Mouse (Mus musculus) lung, embryonic 16.5 days (tissue): ENCODE measurements around the gene Trpm6. TPM values are rescaled to one million over a fixed set of nuclear protein-coding genes. Genes with fewer than 3 reads are reported as not detected.

ENCODE experiments used
- ATAC-seq: fragments of 200-750 bp; cut with Nextera tagmentation; 2 replicates; pipeline ENCODE4 v1.8.0; 2017; ENCODE audit warnings: low read depth, mild to moderate bottlenecking, moderate library complexity
- H3K27ac ChIP-seq: fragments of 300-500 bp; sonication (generic); 2 replicates; pipeline ENCODE4 v1.5.1; 2014; ENCODE audit warnings: mild to moderate bottlenecking, control low read depth, low read length
- H3K27me3 ChIP-seq: fragments of 300-500 bp; sonication (generic); 2 replicates; pipeline ENCODE4 v1.6.1; 2014; ENCODE audit warnings: low read depth, low read length, mixed read lengths; ENCODE audit not compliant: control insufficient read depth, insufficient read depth
- H3K36me3 ChIP-seq: fragments of 300-500 bp; sonication (generic); 2 replicates; pipeline ENCODE4 v1.6.1; 2014; ENCODE audit warnings: low read length; ENCODE audit not compliant: control insufficient read depth, insufficient read depth
- H3K4me1 ChIP-seq: fragments of 300-500 bp; sonication (generic); replicated peaks from 2 replicates; pipeline ENCODE4 v1.6.1; 2014; ENCODE audit warnings: low read length, mixed read lengths; ENCODE audit not compliant: control insufficient read depth, insufficient read depth
- H3K4me2 ChIP-seq: fragments of 300-500 bp; sonication (generic); 2 replicates; pipeline ENCODE4 v1.6.1; 2014; ENCODE audit warnings: low read depth, low read length, control low read depth
- H3K4me3 ChIP-seq: fragments of 300-500 bp; sonication (generic); 2 replicates; pipeline ENCODE4 v1.5.1; 2014; ENCODE audit warnings: mild to moderate bottlenecking, low read length, control low read depth
- H3K9ac ChIP-seq: fragments of 300-500 bp; sonication (generic); 2 replicates; pipeline ENCODE4 v1.6.1; 2014; ENCODE audit warnings: low read length, control low read depth
- H3K9me3 ChIP-seq: fragments of 300-500 bp; sonication (generic); 2 replicates; pipeline ENCODE4 v1.6.1; 2016; ENCODE audit warnings: low read length; ENCODE audit not compliant: control insufficient read depth
- WGBS: fragments of 180-500 bp; shearing (Covaris S2); extraction: QIAGEN DNeasy Blood & Tissue Kit; methylation state at CpG from one replicate; pipeline ENCODE4 v1.1.7; 2014; 5-methylcytosine and 5-hydroxymethylcytosine counted together
- polyA plus RNA-seq: library from polyadenylated mRNA; unstranded; fragments of >200 nt; fragmentation: Nextera tagmentation; extraction: Ambion mirVana; gene quantifications from 2 replicates; pipeline ENCODE4 v1.2.1, GENCODE M21; 2015

The Trpm6 gene
- polyA plus RNA-seq, 1 experiment from 2014 or later = 2.8 TPM

GRCm38 (mm10) chr19:18815170-18815569, 65.4 kb downstream of the Trpm6 start:
- H3K9me3 ChIP-seq = no peaks in the 10 kb centered on the region
- no peaks in the 10 kb centered on the region for H3K4me1 ChIP-seq
- H3K27me3 ChIP-seq = no peaks in the 10 kb centered on the region
- no peak overlapping the region for H3K4me2 ChIP-seq
- ATAC-seq = no peak
- 54% methylated on average over 13 of the region's 13 CpGs for WGBS
- H3K36me3 ChIP-seq = no peaks in the 10 kb centered on the region
- no peak overlapping the region for H3K27ac ChIP-seq
- H3K9ac ChIP-seq = no peak overlapping the region
- no peak overlapping the region for H3K4me3 ChIP-seq

DNA sequence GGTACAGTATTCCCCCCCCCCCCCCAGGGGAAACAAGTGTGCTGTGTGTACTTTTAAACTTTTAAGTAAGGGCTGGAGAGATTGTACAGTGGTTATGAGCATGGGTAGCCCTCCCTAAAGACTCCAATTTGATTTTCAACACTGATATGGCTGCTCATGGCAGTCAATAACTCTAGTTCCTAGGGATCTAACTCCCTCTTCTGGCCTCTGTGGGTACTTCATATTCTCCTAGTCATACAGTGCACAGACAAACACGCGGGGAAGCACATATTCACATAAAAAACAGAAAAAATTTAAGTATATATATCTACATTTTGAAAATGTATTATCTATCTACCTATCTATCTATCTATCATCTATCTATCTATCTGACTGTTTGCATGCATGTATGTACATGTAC, 67.6 kb downstream of the Trpm6 start:
- no peak overlapping the region for H3K4me3 ChIP-seq
- no peak overlapping the region for H3K4me2 ChIP-seq
- no peak for ATAC-seq
- 75% methylated on average over 2 of the region's 2 CpGs for WGBS
- no peak overlapping the region for H3K9ac ChIP-seq
- no peak overlapping the region for H3K27ac ChIP-seq
- H3K36me3 ChIP-seq = no peaks in the 10 kb centered on the region
- no peaks in the 10 kb centered on the region for H3K4me1 ChIP-seq
- H3K9me3 ChIP-seq = no peaks in the 10 kb centered on the region
- H3K27me3 ChIP-seq = no peaks in the 10 kb centered on the region

DNA sequence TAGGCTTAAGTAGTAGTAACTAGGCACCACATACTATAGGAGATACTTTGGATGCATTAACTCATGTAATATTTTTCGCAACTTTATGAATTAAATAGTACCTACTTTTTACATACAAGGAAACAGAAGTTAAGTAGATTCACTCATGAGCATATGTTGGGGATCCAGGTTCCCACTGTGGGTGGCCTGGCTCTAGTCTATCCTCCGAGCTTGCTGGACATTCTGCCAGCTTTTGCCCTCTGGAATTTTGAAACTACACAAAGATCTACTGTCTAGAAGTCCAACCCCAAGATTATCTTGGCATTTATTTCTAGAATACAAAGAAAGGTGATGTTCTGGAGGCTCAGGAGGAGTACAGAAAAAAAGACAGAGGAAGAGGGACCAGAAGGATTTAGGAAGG, 78.8 kb downstream of the Trpm6 start:
- no peak overlapping the region for H3K4me3 ChIP-seq
- no peak overlapping the region for H3K9ac ChIP-seq
- ATAC-seq = no peak
- 76% methylated on average over 2 of the region's 2 CpGs for WGBS
- H3K27me3 ChIP-seq = no peaks in the 10 kb centered on the region
- H3K4me2 ChIP-seq = no peak overlapping the region
- H3K4me1 ChIP-seq = no peaks in the 10 kb centered on the region
- H3K27ac ChIP-seq = no peak overlapping the region
- no peaks in the 10 kb centered on the region for H3K36me3 ChIP-seq
- H3K9me3 ChIP-seq = no peaks in the 10 kb centered on the region

DNA sequence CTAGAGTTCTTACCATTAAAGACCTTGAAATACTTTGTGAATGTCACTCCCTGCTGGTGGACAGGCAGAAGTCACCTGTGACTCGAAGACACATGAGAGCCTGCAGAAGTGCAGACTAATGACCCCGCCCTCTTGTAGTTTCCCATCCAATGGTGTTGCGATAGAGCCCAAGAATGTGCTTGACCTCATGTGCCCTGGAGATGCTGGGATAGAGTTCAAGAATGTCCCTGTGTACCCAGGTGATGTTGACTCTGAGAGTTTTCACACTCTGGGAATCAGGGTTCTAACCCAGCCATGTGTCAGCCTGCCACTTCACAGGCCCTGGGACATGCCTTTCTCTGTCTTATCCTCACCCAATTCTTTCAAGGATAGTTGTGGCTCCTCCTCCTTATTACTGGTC, 81.4 kb downstream of the Trpm6 start:
- Histone ChIP-seq H3K4me2 (no peak overlapping the region), H3K27ac (no peak overlapping the region), H3K36me3 (no peaks in the 10 kb centered on the region), H3K4me3 (no peak overlapping the region), H3K9me3 (no peaks in the 10 kb centered on the region), H3K9ac (no peak overlapping the region), H3K27me3 (no peaks in the 10 kb centered on the region), H3K4me1 (no peaks in the 10 kb centered on the region)
- 54% methylated on average over 3 of the region's 3 CpGs for WGBS
- no peak for ATAC-seq

DNA sequence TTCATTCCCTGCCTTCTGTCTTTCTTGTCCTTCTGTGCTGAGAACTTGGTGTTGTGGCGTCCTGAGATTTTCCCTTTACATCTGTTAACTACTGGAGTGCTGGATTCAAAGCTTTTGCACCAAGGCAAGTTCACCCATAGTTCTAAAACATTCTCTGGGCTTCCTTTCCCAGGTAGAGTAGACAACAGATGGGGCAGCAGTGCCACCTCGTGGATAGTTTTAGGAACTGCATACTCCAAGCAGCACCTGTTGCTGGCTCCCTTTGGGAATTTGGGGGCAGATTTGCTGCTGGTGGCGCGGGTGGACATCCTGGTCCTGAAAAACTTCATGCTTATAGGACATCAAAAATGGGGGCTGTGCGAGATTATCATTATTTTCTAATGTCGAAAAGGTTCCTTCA, 85.2 kb downstream of the Trpm6 start:
- ATAC-seq = no peak
- WGBS = 7% methylated on average over 6 of the region's 6 CpGs
- no peak overlapping the region for H3K27ac ChIP-seq

GRCm38 (mm10) chr19:18841789-18842562, 92.2 kb downstream of the Trpm6 start:
- peak; percentile 87 for ATAC-seq
- no peaks in the 10 kb centered on the region for H3K36me3 ChIP-seq
- no peak overlapping the region for H3K27ac ChIP-seq
- whole genome bisulfite sequencing = 39% methylated on average over 19 of the region's 19 CpGs
- H3K27me3 ChIP-seq = no peaks in the 10 kb centered on the region
- H3K9me3 ChIP-seq = no peaks in the 10 kb centered on the region
- no peaks in the 10 kb centered on the region for H3K4me1 ChIP-seq
- H3K9ac ChIP-seq = no peak overlapping the region
- no peak overlapping the region for H3K4me2 ChIP-seq
- no peak overlapping the region for H3K4me3 ChIP-seq

More for the DNA sequence above, 85.2 kb downstream of the Trpm6 start:
- no peaks in the 10 kb centered on the region for H3K9me3 ChIP-seq
- no peaks in the 10 kb centered on the region for H3K27me3 ChIP-seq
- no peak overlapping the region for H3K9ac ChIP-seq
- no peaks in the 10 kb centered on the region for H3K36me3 ChIP-seq
- H3K4me1 ChIP-seq = no peaks in the 10 kb centered on the region
- H3K4me3 ChIP-seq = no peak overlapping the region
- no peak overlapping the region for H3K4me2 ChIP-seq

GRCm38 (mm10) chr19:18842626-18843025, 92.8 kb downstream of the Trpm6 start:
- Histone ChIP-seq H3K4me1 (no peaks in the 10 kb centered on the region), H3K27me3 (no peaks in the 10 kb centered on the region), H3K4me2 (no peak overlapping the region), H3K9me3 (no peaks in the 10 kb centered on the region), H3K36me3 (no peaks in the 10 kb centered on the region), H3K4me3 (no peak overlapping the region), H3K9ac (no peak overlapping the region), H3K27ac (no peak overlapping the region)
- no peak for ATAC-seq
- WGBS = 72% methylated on average over 11 of the region's 11 CpGs

- H3K27ac ChIP-seq = no peak overlapping the region
- no peaks in the 10 kb centered on the region for H3K27me3 ChIP-seq
- H3K4me1 ChIP-seq = no peaks in the 10 kb centered on the region
- H3K9ac ChIP-seq = no peak overlapping the region
- H3K36me3 ChIP-seq = no peaks in the 10 kb centered on the region
- ATAC-seq = no peak
- no peaks in the 10 kb centered on the region for H3K9me3 ChIP-seq
- 87% methylated on average over 4 of the region's 4 CpGs for WGBS
- H3K4me2 ChIP-seq = no peak overlapping the region
- H3K4me3 ChIP-seq = no peak overlapping the region
Measured at GRCm38 (mm10) chr19:18846336-18846735, 96.6 kb downstream of the Trpm6 start.

DNA sequence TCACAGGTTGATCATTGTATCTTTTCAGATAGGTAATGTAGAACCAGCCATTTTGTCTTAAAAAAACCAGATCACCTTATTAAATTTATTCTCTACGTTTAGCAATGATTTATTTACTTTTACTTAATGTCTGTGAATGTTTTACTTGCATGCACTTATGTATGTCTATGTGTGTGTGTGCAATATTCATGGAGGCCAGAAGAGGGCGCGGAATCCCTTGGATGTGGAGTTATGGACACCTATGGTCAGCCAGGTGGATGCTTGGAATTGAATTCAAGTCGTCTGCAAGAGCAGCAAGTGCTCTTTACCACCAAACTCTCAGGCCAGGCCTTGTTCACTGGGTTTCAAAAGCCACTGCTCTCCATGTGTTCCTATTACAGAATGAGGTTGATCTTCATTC, 118.5 kb downstream of the Trpm6 start:
- Histone ChIP-seq H3K9me3 (no peaks in the 10 kb centered on the region), H3K9ac (no peak overlapping the region), H3K4me1 (no peaks in the 10 kb centered on the region), H3K4me3 (no peak overlapping the region), H3K27ac (no peak overlapping the region), H3K36me3 (no peaks in the 10 kb centered on the region), H3K4me2 (no peak overlapping the region), H3K27me3 (no peaks in the 10 kb centered on the region)
- WGBS = 46% methylated on average over 4 of the region's 4 CpGs
- ATAC-seq = no peak
